Mouse (Mus musculus) cerebellum, adult 9-11 months (tissue): ENCODE results near the gene Zic2.

ENCODE experiments used
- DNase-seq: peaks from one replicate; pipeline ENCODE4 v3.0.0; 2022

The Zic2 gene

GRCm38 (mm10) chr14:122513511-122514036 is 38.3 kb downstream of the Zic2 start:
- no peak for DNase-seq

GRCm38 (mm10) chr14:122528475-122528874 is 53.2 kb downstream of the Zic2 start:
- no peak for DNase-seq
